Mouse (Mus musculus): ENCODE data around the gene Sgcd.

The Sgcd gene

DNA sequence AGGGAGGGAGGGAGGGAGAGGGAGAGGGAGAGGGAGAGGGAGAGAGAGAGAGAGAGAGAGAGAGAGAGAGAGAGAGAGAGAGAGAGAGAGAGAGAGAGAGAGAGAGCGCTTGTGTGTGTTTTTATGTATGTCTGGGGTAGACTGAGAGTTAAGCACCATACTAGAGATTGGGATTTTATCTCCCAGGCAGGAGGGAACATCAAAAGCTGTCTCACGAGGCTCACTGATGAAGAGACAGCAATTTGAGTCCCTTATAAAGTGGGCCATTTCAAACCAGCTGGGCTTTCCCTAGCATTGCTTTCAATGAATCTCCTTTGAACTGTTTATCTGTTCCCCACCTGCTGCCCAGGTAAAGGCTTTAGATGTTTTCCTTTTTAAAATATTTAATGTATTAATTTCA, 973.1 kb downstream of the Sgcd start:
- no peak for DNase-seq (ENCODE audit: inconsistent ontology term)

GRCm38 (mm10) chr11:47014278-47014677, 974.5 kb downstream of the Sgcd start:
- no peak for DNase-seq (ENCODE audit: inconsistent ontology term)

DNA sequence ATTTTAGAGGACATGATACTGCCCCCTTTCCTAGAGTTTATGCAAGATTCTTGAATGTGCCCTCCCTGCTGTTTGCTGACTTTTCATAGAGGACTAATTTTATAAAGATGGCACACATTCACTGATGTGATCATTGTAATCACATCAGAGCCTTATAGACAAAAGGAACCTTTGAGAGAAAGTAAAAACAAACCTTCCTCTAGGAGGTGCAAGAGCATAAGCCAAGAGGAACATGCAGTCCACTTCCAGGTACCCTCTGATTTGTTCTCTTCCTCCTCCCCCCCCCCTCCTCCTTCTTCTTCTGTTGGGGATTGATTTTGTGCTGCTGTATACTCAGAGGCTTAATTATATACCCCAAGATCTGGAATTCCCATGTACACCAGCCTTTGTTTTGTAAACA, 978.6 kb downstream of the Sgcd start:
- no peak for DNase-seq (ENCODE audit: inconsistent ontology term)

DNA sequence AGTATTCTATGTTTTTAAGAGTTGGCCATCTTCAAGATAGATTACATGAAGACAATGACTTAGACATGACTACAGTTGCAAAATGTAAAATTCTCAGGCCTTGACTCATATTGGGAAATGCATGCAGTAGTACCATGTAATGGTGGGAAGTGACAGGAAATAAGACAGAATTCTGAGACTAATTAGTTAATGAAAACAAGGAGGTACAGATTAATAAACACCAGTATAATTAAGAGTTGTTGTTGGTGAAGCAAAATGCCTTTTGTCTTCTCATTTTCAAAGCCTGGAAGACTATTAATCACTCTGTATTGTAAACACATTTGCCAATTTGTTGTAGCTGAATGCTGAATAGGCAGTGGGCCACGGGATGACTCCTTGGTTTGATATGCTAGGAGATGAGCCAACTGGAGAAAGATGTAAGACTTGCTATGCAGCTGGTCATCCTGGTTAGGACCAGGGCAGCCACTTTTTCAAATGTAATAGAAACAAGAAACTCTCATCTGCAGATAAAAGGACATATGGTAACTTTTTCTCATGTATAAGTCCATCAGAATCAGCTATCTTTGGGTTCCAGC, 983.4 kb downstream of the Sgcd start:
- DNase-seq (ENCODE audit: inconsistent ontology term): peak; percentile 92

DNA sequence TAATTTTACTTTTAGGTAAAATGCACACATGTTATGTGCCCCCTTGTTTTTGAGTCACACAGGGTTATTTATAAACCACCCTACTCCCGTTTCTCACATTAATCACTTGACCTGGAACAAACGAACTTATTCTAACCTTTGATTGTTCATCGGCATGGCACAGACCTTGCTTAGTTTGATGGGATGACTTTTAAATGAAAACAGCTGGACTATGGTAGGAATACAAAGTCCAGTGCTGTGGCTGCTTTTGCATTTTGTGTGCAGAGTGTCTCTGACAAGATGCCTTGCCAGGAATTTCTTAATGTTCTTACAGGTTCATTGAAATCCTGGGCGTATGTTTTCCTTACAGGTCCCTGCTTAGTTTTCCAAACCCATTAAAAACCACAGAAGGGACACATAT, 1049.5 kb downstream of the Sgcd start:
- DNase-seq (ENCODE audit: inconsistent ontology term): no peak

- no peak for DNase-seq (ENCODE audit: inconsistent ontology term)
Measured at GRCm38 (mm10) chr11:46924946-46925345, 1063.8 kb downstream of the Sgcd start.

GRCm38 (mm10) chr11:46920244-46920643, 1068.5 kb downstream of the Sgcd start:
- DNase-seq (ENCODE audit: inconsistent ontology term): peak; percentile 7

DNA sequence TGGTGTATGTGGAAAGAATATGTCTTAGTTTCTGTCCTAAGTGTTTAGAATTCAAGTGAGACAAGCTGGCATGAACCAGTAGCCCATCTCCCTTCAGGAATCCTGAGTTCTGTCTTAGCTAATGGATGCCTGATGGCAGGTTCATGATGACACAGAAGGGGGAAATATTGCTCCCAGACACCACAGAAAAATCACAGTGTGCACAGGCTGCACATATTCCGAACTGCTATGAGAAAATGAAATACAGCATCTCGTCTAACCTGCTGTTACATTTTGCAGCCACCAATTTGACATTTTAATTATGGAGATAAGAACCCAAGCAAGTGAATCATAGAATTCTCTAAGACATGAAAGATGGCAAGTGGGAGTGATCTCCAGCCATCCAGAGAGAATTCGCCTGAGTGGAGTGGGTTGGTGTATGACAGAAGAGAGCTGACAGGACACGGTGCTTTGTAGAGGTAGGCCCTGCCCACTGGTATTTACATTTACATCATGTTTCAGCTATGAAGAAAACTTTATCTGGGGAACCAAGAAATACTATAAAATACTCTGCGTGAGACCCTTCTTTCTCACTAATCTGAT, 1076.0 kb downstream of the Sgcd start:
- DNase-seq (ENCODE audit: inconsistent ontology term): no peak

- no peak for DNase-seq (ENCODE audit: inconsistent ontology term)
Measured at GRCm38 (mm10) chr11:46904281-46904680, 1084.5 kb downstream of the Sgcd start.

DNA sequence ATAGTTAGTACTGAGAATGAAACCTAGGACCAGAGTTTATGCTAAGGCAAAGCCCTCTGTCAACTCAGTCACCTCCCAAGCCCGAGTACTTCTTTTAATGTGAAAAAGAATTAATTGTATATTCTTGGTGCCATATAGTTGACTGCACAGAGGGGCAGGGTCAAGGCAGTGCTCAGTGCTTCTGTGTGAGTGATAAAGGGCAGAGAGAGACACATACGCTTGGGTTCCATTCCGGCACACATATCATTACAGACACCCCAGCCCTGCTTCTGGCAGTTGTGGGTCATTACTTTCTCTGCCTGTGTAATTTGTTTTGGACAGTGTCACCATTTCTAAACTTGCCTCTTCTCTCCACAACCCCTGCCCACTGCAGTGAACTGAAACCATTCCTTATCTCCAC, 1099.7 kb downstream of the Sgcd start:
- no peak for DNase-seq (ENCODE audit: inconsistent ontology term)

DNA sequence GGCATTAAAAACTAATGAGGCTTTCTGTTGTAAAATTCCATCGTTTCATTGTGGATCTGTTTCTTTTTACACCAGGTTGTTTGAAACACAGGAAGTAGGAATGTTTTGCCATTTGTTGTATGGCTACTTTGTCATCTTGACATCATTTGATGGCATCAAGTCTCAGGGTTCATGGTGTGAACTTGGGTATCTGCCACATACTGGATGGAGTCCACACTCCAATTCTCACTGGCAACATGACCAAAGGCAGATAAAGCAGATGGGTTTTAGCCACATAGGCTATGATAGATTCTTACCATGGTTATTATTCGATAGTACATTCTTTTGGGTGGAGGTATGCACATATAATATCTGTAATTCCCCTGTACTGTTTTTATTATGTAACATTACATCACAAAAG, 1106.3 kb downstream of the Sgcd start:
- no peak for DNase-seq (ENCODE audit: inconsistent ontology term)

DNA sequence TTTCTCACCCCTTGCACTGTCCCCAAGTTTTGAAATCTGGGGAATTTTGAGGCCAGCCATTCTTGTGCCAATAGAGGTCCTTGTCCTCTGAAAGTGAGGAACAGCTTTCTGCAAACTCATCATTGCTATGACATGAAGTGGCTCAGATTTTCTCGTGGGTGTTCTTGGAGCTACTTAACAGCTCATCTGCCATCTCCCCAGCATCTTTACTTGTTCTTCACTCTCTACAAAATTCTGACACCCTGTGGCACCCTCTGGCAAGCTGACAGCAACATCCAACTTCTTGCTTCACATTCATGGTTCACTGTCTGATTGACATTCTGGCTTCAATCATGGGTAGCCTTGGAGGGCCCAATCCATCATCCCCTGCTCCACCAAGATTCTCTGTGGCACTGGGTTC, 1113.0 kb downstream of the Sgcd start:
- DNase-seq (ENCODE audit: inconsistent ontology term): no peak

DNA sequence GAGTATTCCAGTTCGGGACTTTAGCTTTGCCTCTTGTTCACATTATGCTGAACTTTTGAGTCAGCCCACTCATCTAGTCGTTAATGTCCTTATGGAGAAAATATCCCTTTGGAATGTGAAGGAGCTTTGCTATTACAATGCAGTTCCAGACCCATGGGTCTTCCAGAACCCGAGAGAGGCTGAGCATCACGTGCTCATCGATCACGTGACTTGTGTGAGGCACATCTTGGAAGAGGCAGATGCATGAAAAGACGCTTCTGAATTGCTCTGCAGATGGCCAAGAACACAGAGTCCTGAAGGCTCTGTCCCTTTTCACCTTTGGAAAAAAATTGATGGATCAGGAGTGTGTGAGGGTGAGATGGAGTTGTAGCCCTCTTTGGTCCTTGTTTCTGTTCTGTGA, 1120.2 kb downstream of the Sgcd start:
- DNase-seq (ENCODE audit: inconsistent ontology term): no peak

GRCm38 (mm10) chr11:46864809-46865208, 1124.0 kb downstream of the Sgcd start:
- DNase-seq (ENCODE audit: inconsistent ontology term): no peak

- peak; percentile 5 for DNase-seq (ENCODE audit: inconsistent ontology term)
Measured at GRCm38 (mm10) chr11:46848221-46848971, 1140.4 kb downstream of the Sgcd start.

GRCm38 (mm10) chr11:46847827-46848220, 1140.9 kb downstream of the Sgcd start:
- DNase-seq (ENCODE audit: inconsistent ontology term): no peak

DNA sequence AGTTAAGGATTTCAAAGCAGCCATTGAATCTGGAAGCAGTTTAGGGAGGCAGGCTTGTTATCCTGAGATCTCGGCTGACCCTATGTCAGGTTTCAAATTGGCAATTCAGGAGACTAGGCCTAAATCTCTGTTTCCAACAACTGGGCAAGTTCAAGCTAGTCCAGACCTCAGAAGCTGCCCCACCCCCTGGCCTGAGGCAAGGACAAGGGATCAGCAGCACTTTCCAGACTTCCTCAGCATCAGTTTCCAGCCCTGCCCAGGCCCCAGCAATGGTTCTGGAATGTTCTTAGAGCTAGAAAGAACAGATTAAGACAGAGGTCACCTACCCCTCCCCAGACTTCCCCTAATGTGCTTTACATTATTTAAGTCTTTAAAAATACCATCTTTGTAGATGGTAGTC, 1142.1 kb downstream of the Sgcd start:
- no peak for DNase-seq (ENCODE audit: inconsistent ontology term)
